ENCODE assay signal across 23 mouse cellular contexts in genomic region chrX:71206595-71206994, GRCm38 (mm10). TPM values are rescaled to one million over a fixed set of nuclear protein-coding genes. Genes with fewer than 3 reads are reported as not detected.
A peak's percentile ranks its signal among the peaks of the same experiment; 100 is the strongest.
DNase-seq lines count a peak whose midpoint lies in the region; ATAC-seq and TF ChIP-seq lines count a peak whose summit lies in the region.
"Had no signal": no experiment of that assay in that cellular context is flagged by ENCODE, and none has a peak within 500 bp of the region (broad histone marks: within the 10 kb centered on the region; RNA-seq: fewer than 3 reads in every experiment).

No protein-coding gene starts in this region.

- ATAC-seq in CD4-positive, CD25-positive, alpha-beta regulatory T cell, adult 4 months = peak; percentile 56
- peak; percentile 70 for ATAC-seq in common myeloid progenitor, adult 5-6 weeks (replicated peaks; ENCODE audit: low read depth, poor library complexity, severe bottlenecking)
- ATAC-seq in midbrain, embryonic 15.5 days (replicated peaks) = no peak
- ATAC-seq in intestine, postnatal 0 days = no peak
- ATAC-seq: forebrain, embryonic 16.5 days; hindbrain, postnatal 0 days; intestine, embryonic 15.5 days had no signal

- 7% methylated on average over 1 of the region's 1 CpGs for WGBS in macrophage (ENCODE audit: missing documents)
- WGBS in midbrain, embryonic 15.5 days = 80% methylated on average over 1 of the region's 1 CpGs
- 76% methylated on average over 1 of the region's 1 CpGs for WGBS in intestine, postnatal 0 days

- TF ChIP-seq CTCF in intestine, postnatal 0 days (IDR thresholded peaks at IDR 0.05; ENCODE audit: low read depth) = no peak

- no peaks in the 10 kb centered on the region for H3K36me3 ChIP-seq in macrophage (ENCODE audit: inconsistent target)
- no peaks in the 10 kb centered on the region for H3K36me3 ChIP-seq in splenic B cell, adult 2 months (ENCODE audit: control insufficient read depth, insufficient read depth, low read length, poor library complexity, severe bottlenecking)
- no peaks in the 10 kb centered on the region for H3K36me3 ChIP-seq in midbrain, embryonic 15.5 days (replicated peaks)
- no peaks in the 10 kb centered on the region for H3K36me3 ChIP-seq in intestine, postnatal 0 days (ENCODE audit: control insufficient read depth, insufficient read depth)
- H3K36me3 ChIP-seq: embryonic facial prominence, embryonic 13.5 days; forebrain, embryonic 12.5 days; heart, embryonic 13.5 days; hindbrain, embryonic 12.5 days; intestine, embryonic 15.5 days had no signal

- no peaks in the 10 kb centered on the region for H3K27me3 ChIP-seq in splenic B cell, adult 2 months (ENCODE audit: control insufficient read depth, insufficient read depth, low read length, poor library complexity, severe bottlenecking)
- H3K27me3 ChIP-seq in midbrain, embryonic 15.5 days (replicated peaks) = no peaks in the 10 kb centered on the region
- no peaks in the 10 kb centered on the region for H3K27me3 ChIP-seq in intestine, postnatal 0 days (replicated peaks; ENCODE audit: control insufficient read depth, insufficient read depth, low read length)
- H3K27me3 ChIP-seq: forebrain, embryonic 12.5 days; heart, embryonic 13.5 days; hindbrain, embryonic 12.5 days; intestine, embryonic 15.5 days had no signal

- H3K4me3 ChIP-seq in macrophage (ENCODE audit: inconsistent target) = no peak overlapping the region
- H3K4me3 ChIP-seq in midbrain, embryonic 15.5 days = no peak overlapping the region
- H3K4me3 ChIP-seq in intestine, postnatal 0 days (ENCODE audit: low read depth, low read length) = no peak overlapping the region
- H3K4me3 ChIP-seq: embryonic facial prominence, embryonic 13.5 days; forebrain, embryonic 12.5 days; heart, embryonic 13.5 days; hindbrain, embryonic 12.5 days; intestine, embryonic 15.5 days had no signal

- peak; percentile 41 for DNase-seq in splenic B cell, adult 2 months (ENCODE audit: low read depth, low spot score)
- DNase-seq in gastrocnemius, postnatal 36 days = no peak
- DNase-seq: adrenal gland, adult 2 months; adrenal gland, postnatal 36 days; B cell, adult 2 months; cerebellum, adult 11 months; cerebellum, adult 8-10 months; cerebellum, postnatal 14 days; gastrocnemius, postnatal 14 days; heart, adult 11 months; heart, postnatal 36 days had no signal

- peak overlapping the region; percentile 27; the same call in 1 of the 2 replicates for H3K27ac ChIP-seq in macrophage
- no peak overlapping the region for H3K27ac ChIP-seq in midbrain, embryonic 15.5 days
- H3K27ac ChIP-seq in intestine, postnatal 0 days (ENCODE audit: low read depth, low read length) = no peak overlapping the region
- H3K27ac ChIP-seq: embryonic facial prominence, embryonic 13.5 days; forebrain, embryonic 12.5 days; heart, embryonic 13.5 days; hindbrain, embryonic 12.5 days; hindbrain, postnatal 0 days; intestine, embryonic 15.5 days had no signal

- no peaks in the 10 kb centered on the region for H3K4me1 ChIP-seq in midbrain, embryonic 15.5 days
- H3K4me1 ChIP-seq in intestine, postnatal 0 days (replicated peaks; ENCODE audit: control insufficient read depth, insufficient read depth, low read length) = no peaks in the 10 kb centered on the region
- H3K4me1 ChIP-seq: embryonic facial prominence, embryonic 13.5 days; forebrain, embryonic 12.5 days; heart, embryonic 13.5 days; hindbrain, embryonic 12.5 days; intestine, embryonic 15.5 days had no signal

- intact Hi-C loops in gastrocnemius, postnatal 36 days (cut with DNase I) = no loop called here

- no peak overlapping the region for H3K4me2 ChIP-seq in midbrain, embryonic 15.5 days
- H3K4me2 ChIP-seq in intestine, postnatal 0 days (replicated peaks; ENCODE audit: low read depth) = no peak overlapping the region
- H3K4me2 ChIP-seq: embryonic facial prominence, embryonic 13.5 days; forebrain, embryonic 12.5 days; heart, embryonic 13.5 days; hindbrain, embryonic 12.5 days; intestine, embryonic 15.5 days had no signal

- H3K9ac ChIP-seq in midbrain, embryonic 15.5 days = no peak overlapping the region
- no peak overlapping the region for H3K9ac ChIP-seq in intestine, postnatal 0 days (ENCODE audit: low read depth, low read length)
- H3K9ac ChIP-seq: embryonic facial prominence, embryonic 13.5 days; forebrain, embryonic 12.5 days; heart, embryonic 13.5 days; hindbrain, embryonic 12.5 days; intestine, embryonic 15.5 days had no signal

- no peaks in the 10 kb centered on the region for H3K79me2 ChIP-seq in macrophage (ENCODE audit: inconsistent target)

- H3K9me3 ChIP-seq in midbrain, embryonic 15.5 days = no peaks in the 10 kb centered on the region
- no peaks in the 10 kb centered on the region for H3K9me3 ChIP-seq in intestine, postnatal 0 days (ENCODE audit: control insufficient read depth)
- H3K9me3 ChIP-seq: embryonic facial prominence, embryonic 13.5 days; forebrain, embryonic 12.5 days; heart, embryonic 13.5 days; hindbrain, embryonic 12.5 days; intestine, embryonic 15.5 days had no signal

RNA-seq across cellular contexts. Expression of gene Mtm1, which starts 4.0 kb away (rescaled TPM):
- polyA plus RNA-seq in CD4-positive, CD25-positive, alpha-beta regulatory T cell, adult 4 months (2017; shearing (Covaris generic)) = 10 to 100 TPM; 12.0 to 13.5 TPM
- 16.3 and 20.1 TPM in 2 replicates for total RNA-seq in common myeloid progenitor, adult 5-6 weeks (2017)
- total RNA-seq in macrophage (2018; cell fraction: chromatin; rRNA removed) = 100 to 1,000 TPM in 18 of 26 experiments, 10 to 100 TPM in 8; 64.9 to 181 (median 115) TPM
- 10 to 100 TPM; 16.1 to 27.1 (median 21.5) TPM for total RNA-seq in macrophage (2018; cell fraction: cytosol; rRNA removed)
- total RNA-seq in macrophage (2018; cell fraction: nucleus; rRNA removed) = 100 to 1,000 TPM in 3 of 26 experiments, 10 to 100 TPM in 23; 46.6 to 126 (median 77.1) TPM
- polyA plus RNA-seq in macrophage (2018) = 12.9 to 19.5 TPM (median 13.7 TPM) in 3 replicates
- 10 to 100 TPM; 12.0 to 12.7 TPM for total RNA-seq in gastrocnemius, postnatal 36 days (2021)
- polyA plus RNA-seq in midbrain, embryonic 15.5 days (2015; fragmentation: Nextera tagmentation; extraction: Ambion mirVana) = 4.5 and 5.5 TPM in 2 replicates
- 17.8 and 18.0 TPM in 2 replicates for polyA plus RNA-seq in intestine, postnatal 0 days (2015; fragmentation: Nextera tagmentation; extraction: Ambion mirVana)

Comparison
In these comparisons a context has a peak if more than half of its experiments do, and no peak if none do; other contexts are left out.
1. ATAC-seq: peak in CD4-positive, CD25-positive, alpha-beta regulatory T cell, adult 4 months (single experiment) and common myeloid progenitor, adult 5-6 weeks (single experiment); none in midbrain, embryonic 15.5 days (single experiment) and intestine, postnatal 0 days (single experiment).